ENCODE assay signal across 21 mouse cellular contexts in genomic region chr10:3565126-3565525, GRCm38 (mm10). TPM values are rescaled to one million over a fixed set of nuclear protein-coding genes. Genes with fewer than 3 reads are reported as not detected.
"Had no signal": no experiment of that assay in that cellular context is flagged by ENCODE, and none has a peak within 500 bp of the region (broad histone marks: within the 10 kb centered on the region; RNA-seq: fewer than 3 reads in every experiment).

No protein-coding gene starts in this region.

- DNase-seq: kidney, adult 18-20 months; kidney, postnatal 36 days; layer of hippocampus, postnatal 36 days; lung, adult 18-20 months; right cerebral cortex, adult 18-20 months; right cerebral cortex, postnatal 14 days; thymus, adult 2 months; thymus, postnatal 14 days; thymus, postnatal 4 days had no signal

- H3K4me1 ChIP-seq: liver, embryonic 12.5 days; liver, embryonic 15.5 days; midbrain, embryonic 12.5 days had no signal

- H3K27me3 ChIP-seq: liver, embryonic 12.5 days; liver, embryonic 15.5 days; midbrain, embryonic 12.5 days had no signal

- H3K36me3 ChIP-seq: liver, embryonic 12.5 days; liver, embryonic 15.5 days; midbrain, embryonic 12.5 days had no signal

- H3K4me3 ChIP-seq: left cerebral cortex, adult 2 months; liver, embryonic 12.5 days; liver, embryonic 15.5 days; midbrain, embryonic 12.5 days had no signal

- H3K27ac ChIP-seq: left cerebral cortex, adult 2 months; liver, embryonic 12.5 days; liver, embryonic 15.5 days; macrophage; midbrain, embryonic 12.5 days; stomach, postnatal 0 days had no signal

- H3K4me2 ChIP-seq: liver, embryonic 12.5 days; liver, embryonic 15.5 days; midbrain, embryonic 12.5 days had no signal

- ATAC-seq: inflammation-experienced regulatory T-cells, adult 6 months; intestine, embryonic 16.5 days; liver, embryonic 12.5 days; midbrain, embryonic 16.5 days had no signal

- H3K9ac ChIP-seq: liver, embryonic 12.5 days; liver, embryonic 15.5 days; midbrain, embryonic 12.5 days had no signal

- H3K9me3 ChIP-seq: liver, embryonic 12.5 days; liver, embryonic 15.5 days; midbrain, embryonic 12.5 days had no signal

RNA-seq across cellular contexts. Expression of gene Iyd, which starts 25.1 kb away (rescaled TPM):
- total RNA-seq: left cerebral cortex, adult 2 months; megakaryocyte, adult 5-6 weeks had no signal
- polyA plus RNA-seq: inflammation-experienced regulatory T-cells, adult 6 months; limb, embryonic 11.5 days; macrophage; neural tube, embryonic 11.5 days had no signal
